Comparison of ENCODE assay signal across 9 mouse cellular contexts in the genomic region with DNA sequence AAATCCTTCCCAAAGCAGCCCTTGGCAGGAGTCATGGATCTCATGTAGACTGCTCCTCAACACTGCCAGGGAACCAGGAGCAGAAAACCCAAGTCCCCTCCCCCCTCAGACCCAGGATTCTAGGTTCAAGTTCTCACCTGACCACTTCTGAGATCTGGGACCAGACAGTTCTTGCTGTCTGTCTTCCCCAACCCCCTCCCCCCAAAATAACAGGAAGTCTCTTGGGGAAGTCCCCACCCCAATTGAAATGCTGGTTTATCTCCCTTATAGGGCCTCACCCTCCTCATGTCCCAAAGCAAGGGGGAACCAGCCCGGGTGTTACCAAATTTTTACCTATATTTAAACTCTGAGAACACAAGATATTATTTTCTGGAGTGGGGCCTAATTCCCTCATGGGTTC. TPM values are rescaled to one million over a fixed set of nuclear protein-coding genes. Genes with fewer than 3 reads are reported as not detected.
DNase-seq lines count a peak whose midpoint lies in the region; ATAC-seq lines count a peak whose summit lies in the region.
"Had no signal": no experiment of that assay in that cellular context is flagged by ENCODE, and none has a peak within 500 bp of the region (broad histone marks: within the 10 kb centered on the region; RNA-seq: fewer than 3 reads in every experiment).

No protein-coding gene starts in this region.

- ATAC-seq in hindbrain, embryonic 12.5 days (ENCODE audit: low FRiP score): no peak
- ATAC-seq in hindbrain, embryonic 11.5 days (ENCODE audit: low FRiP score): no peak
- ATAC-seq in embryonic facial prominence, embryonic 15.5 days (ENCODE audit: insufficient number of reproducible peaks, low FRiP score, low TSS enrichment, low read depth): no peak

- peaks cover 25% of the 10 kb centered on the region for H3K4me1 ChIP-seq in hindbrain, embryonic 12.5 days
- no peaks in the 10 kb centered on the region for H3K4me1 ChIP-seq in hindbrain, embryonic 11.5 days (replicated peaks; ENCODE audit: control insufficient read depth, insufficient read depth, low read length)
- peaks cover 27% of the 10 kb centered on the region for H3K4me1 ChIP-seq in embryonic facial prominence, embryonic 15.5 days

- H3K36me3 ChIP-seq in hindbrain, embryonic 12.5 days: no peaks in the 10 kb centered on the region
- H3K36me3 ChIP-seq in hindbrain, embryonic 11.5 days (ENCODE audit: control insufficient read depth, insufficient read depth, low read length): no peaks in the 10 kb centered on the region
- H3K36me3 ChIP-seq in embryonic facial prominence, embryonic 15.5 days: no peaks in the 10 kb centered on the region

- WGBS in hindbrain, embryonic 12.5 days: 71% methylated on average over 1 of the region's 1 CpGs
- 79% methylated on average over 1 of the region's 1 CpGs for WGBS in hindbrain, embryonic 11.5 days
- 45% methylated on average over 1 of the region's 1 CpGs for WGBS in embryonic facial prominence, embryonic 15.5 days

- peak overlapping the region; percentile 71; the same call in 1 of the 2 replicates for H3K27ac ChIP-seq in hindbrain, embryonic 12.5 days
- no peak overlapping the region for H3K27ac ChIP-seq in hindbrain, embryonic 11.5 days (ENCODE audit: low read depth, low read length)
- H3K27ac ChIP-seq in embryonic facial prominence, embryonic 15.5 days (replicated peaks): 0 out of 2 replicates have a peak overlapping the region, but pooled peaks have one; percentile 91

- no peak overlapping the region for H3K4me3 ChIP-seq in hindbrain, embryonic 12.5 days
- H3K4me3 ChIP-seq in hindbrain, embryonic 11.5 days (ENCODE audit: low read depth, low read length): no peak overlapping the region
- H3K4me3 ChIP-seq in embryonic facial prominence, embryonic 15.5 days (replicated peaks): no peak overlapping the region; the same call in 1 of the 2 replicates

- H3K4me2 ChIP-seq in hindbrain, embryonic 12.5 days (replicated peaks): 0 out of 2 replicates have a peak overlapping the region, but pooled peaks have one; percentile 82
- H3K4me2 ChIP-seq in hindbrain, embryonic 11.5 days (replicated peaks; ENCODE audit: low read depth, low read length): no peak overlapping the region
- H3K4me2 ChIP-seq in embryonic facial prominence, embryonic 15.5 days (replicated peaks): peak overlapping the region; percentile 73; the same call in 1 of the 2 replicates

- H3K9me3 ChIP-seq in hindbrain, embryonic 12.5 days (replicated peaks): no peaks in the 10 kb centered on the region
- no peaks in the 10 kb centered on the region for H3K9me3 ChIP-seq in hindbrain, embryonic 11.5 days (ENCODE audit: control insufficient read depth, low read length)
- H3K9me3 ChIP-seq in embryonic facial prominence, embryonic 15.5 days (replicated peaks): no peaks in the 10 kb centered on the region

- H3K9ac ChIP-seq in hindbrain, embryonic 12.5 days: no peak overlapping the region
- H3K9ac ChIP-seq in hindbrain, embryonic 11.5 days (ENCODE audit: low read depth, low read length): no peak overlapping the region; the same call in 1 of the 2 replicates
- no peak overlapping the region for H3K9ac ChIP-seq in embryonic facial prominence, embryonic 15.5 days

- no peaks in the 10 kb centered on the region for H3K27me3 ChIP-seq in hindbrain, embryonic 12.5 days
- H3K27me3 ChIP-seq in hindbrain, embryonic 11.5 days (ENCODE audit: control insufficient read depth, insufficient read depth, low read length): no peaks in the 10 kb centered on the region
- no peaks in the 10 kb centered on the region for H3K27me3 ChIP-seq in embryonic facial prominence, embryonic 15.5 days

- DNase-seq in hindbrain, embryonic 11.5 days (ENCODE audit: low spot score): no peak
- peak; percentile 79 for DNase-seq in CD4-positive, CD25-positive, alpha-beta regulatory T cell, adult 2 months (ENCODE audit: low read depth, low spot score)
- peak; percentile 42 for DNase-seq in lung, postnatal 36 days
- no peak for DNase-seq in right cerebral cortex, postnatal 25 days
- no peak for DNase-seq in adrenal gland, adult 18-20 months (ENCODE audit: low spot score in 2 of 2)
- DNase-seq in urinary bladder, postnatal 36 days (ENCODE audit: low spot score in 2 of 2): no peak

RNA-seq across cellular contexts. Expression of a gene that starts 0.9 kb away (rescaled TPM):
- polyA plus RNA-seq in hindbrain, embryonic 12.5 days (2016; fragmentation: Nextera tagmentation; extraction: Ambion mirVana): 91.2 and 91.8 TPM in 2 replicates
- polyA plus RNA-seq in hindbrain, embryonic 11.5 days (2014; fragmentation: Nextera tagmentation; extraction: Ambion mirVana): 43.0 and 46.4 TPM in 2 replicates
- 121 and 126 TPM in 2 replicates for polyA plus RNA-seq in embryonic facial prominence, embryonic 15.5 days (2015; fragmentation: Nextera tagmentation; extraction: Ambion mirVana)
- 10 to 100 TPM; 83.2 to 85.5 TPM for total RNA-seq in adrenal gland, adult 18-20 months (2021)

RNA-seq across cellular contexts. Expression of a gene that starts 4.7 kb away (rescaled TPM):
- polyA plus RNA-seq in hindbrain, embryonic 12.5 days (2016; fragmentation: Nextera tagmentation; extraction: Ambion mirVana): 0.23 and 0.36 TPM in 2 replicates
- 0.39 TPM in 1 of 2 replicates, not detected in the other for polyA plus RNA-seq in hindbrain, embryonic 11.5 days (2014; fragmentation: Nextera tagmentation; extraction: Ambion mirVana)
- 0.59 and 0.69 TPM in 2 replicates for polyA plus RNA-seq in embryonic facial prominence, embryonic 15.5 days (2015; fragmentation: Nextera tagmentation; extraction: Ambion mirVana)
- 1 to 10 TPM in 1 of 2 experiments, under 1 TPM in 1; 0.74 to 1.0 TPM for total RNA-seq in adrenal gland, adult 18-20 months (2021)

RNA-seq across cellular contexts. Expression of a gene that starts 17.7 kb away (rescaled TPM):
- polyA plus RNA-seq in hindbrain, embryonic 12.5 days (2016; fragmentation: Nextera tagmentation; extraction: Ambion mirVana): 1,212 and 1,459 TPM in 2 replicates
- polyA plus RNA-seq in hindbrain, embryonic 11.5 days (2014; fragmentation: Nextera tagmentation; extraction: Ambion mirVana): 1,792 and 1,821 TPM in 2 replicates
- 2,979 and 3,008 TPM in 2 replicates for polyA plus RNA-seq in embryonic facial prominence, embryonic 15.5 days (2015; fragmentation: Nextera tagmentation; extraction: Ambion mirVana)
- 100 to 1,000 TPM; 871 to 959 TPM for total RNA-seq in adrenal gland, adult 18-20 months (2021)

RNA-seq across cellular contexts. Expression of a gene that starts 32.0 kb away (rescaled TPM):
- 0.27 TPM in 1 of 2 replicates, not detected in the other for polyA plus RNA-seq in hindbrain, embryonic 12.5 days (2016; fragmentation: Nextera tagmentation; extraction: Ambion mirVana)
- polyA plus RNA-seq in hindbrain, embryonic 11.5 days (2014; fragmentation: Nextera tagmentation; extraction: Ambion mirVana): 0.14 TPM in 1 of 2 replicates, not detected in the other
- 0.09 TPM in 1 of 2 replicates, not detected in the other for polyA plus RNA-seq in embryonic facial prominence, embryonic 15.5 days (2015; fragmentation: Nextera tagmentation; extraction: Ambion mirVana)
- total RNA-seq in adrenal gland, adult 18-20 months (2021): not detected
- polyA plus RNA-seq: neural tube, embryonic 14.5 days had no signal

RNA-seq across cellular contexts. Expression of a gene that starts 32.1 kb away (rescaled TPM):
- polyA plus RNA-seq in hindbrain, embryonic 12.5 days (2016; fragmentation: Nextera tagmentation; extraction: Ambion mirVana): not detected in 2 replicates
- not detected in 2 replicates for polyA plus RNA-seq in hindbrain, embryonic 11.5 days (2014; fragmentation: Nextera tagmentation; extraction: Ambion mirVana)
- polyA plus RNA-seq in embryonic facial prominence, embryonic 15.5 days (2015; fragmentation: Nextera tagmentation; extraction: Ambion mirVana): not detected in 2 replicates
- not detected for total RNA-seq in adrenal gland, adult 18-20 months (2021)
- polyA plus RNA-seq: neural tube, embryonic 14.5 days had no signal

Comparison
In these comparisons a context has a peak if more than half of its experiments do, and no peak if none do; other contexts are left out.
1. DNase-seq: peak in CD4-positive, CD25-positive, alpha-beta regulatory T cell, adult 2 months (single experiment) and lung, postnatal 36 days (single experiment); none in hindbrain, embryonic 11.5 days (single experiment), right cerebral cortex, postnatal 25 days (single experiment), adrenal gland, adult 18-20 months (0 of 2) and urinary bladder, postnatal 36 days (0 of 2).